Mouse (Mus musculus): ENCODE data around the gene Kmt5c. TPM values are rescaled to one million over a fixed set of nuclear protein-coding genes. Genes with fewer than 3 reads are reported as not detected.
A peak's percentile ranks its signal among the peaks of the same experiment; 100 is the strongest.

Kmt5c gene
- polyA plus RNA-seq, 1 experiment from 2014 or later: 33.6 TPM

DNA sequence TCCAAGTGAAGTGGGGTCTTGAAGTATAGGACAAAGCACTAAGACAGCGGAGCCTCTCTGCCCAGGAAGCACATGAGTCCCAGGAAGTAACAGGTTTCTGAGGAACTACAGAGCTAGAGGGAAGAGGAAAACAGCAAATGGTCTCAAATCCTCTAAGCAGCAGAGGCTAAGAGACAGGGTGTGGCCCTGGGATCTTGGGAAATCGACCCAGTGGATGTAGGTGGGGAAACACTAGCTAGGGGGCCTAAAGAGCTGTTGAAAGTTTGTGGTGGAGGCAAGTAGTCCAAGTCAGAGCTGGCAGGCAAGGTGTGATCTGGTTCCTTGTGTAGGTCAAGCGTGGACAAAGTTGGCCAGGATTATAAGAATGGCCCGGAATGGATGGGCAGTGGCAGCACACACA, 8.4 kb downstream of the Kmt5c start:
- DNase-seq (no peak), ATAC-seq (no peak)
- H3K9ac ChIP-seq (replicated peaks): no peak overlapping the region; the same call in 1 of the 2 replicates
- WGBS (ENCODE audit: insufficient replicate concordance): 72% methylated on average over 4 of the region's 4 CpGs
- no peaks in the 10 kb centered on the region for H3K27me3 ChIP-seq (ENCODE audit: insufficient read depth, low read length)
- peaks cover 35% of the 10 kb centered on the region for H3K36me3 ChIP-seq (replicated peaks; ENCODE audit: insufficient read depth, low read length)
- no peaks in the 10 kb centered on the region for H3K9me3 ChIP-seq (ENCODE audit: low read length)
- H3K4me2 ChIP-seq (ENCODE audit: low read depth, low read length): peak overlapping the region; percentile 47
- no peak overlapping the region for H3K4me3 ChIP-seq (ENCODE audit: low read depth, low read length)
- peaks cover 72% of the 10 kb centered on the region for H3K4me1 ChIP-seq (ENCODE audit: insufficient read depth)
- peak; percentile 13; the same call in 1 of the 2 replicates for TF ChIP-seq CTCF (IDR thresholded peaks at IDR 0.05; ENCODE audit: low read depth)
- TF ChIP-seq EP300 (IDR thresholded peaks at IDR 0.05; ENCODE audit: low read depth): no peak
- H3K27ac ChIP-seq (ENCODE audit: low read depth): peak overlapping the region; percentile 85

DNA sequence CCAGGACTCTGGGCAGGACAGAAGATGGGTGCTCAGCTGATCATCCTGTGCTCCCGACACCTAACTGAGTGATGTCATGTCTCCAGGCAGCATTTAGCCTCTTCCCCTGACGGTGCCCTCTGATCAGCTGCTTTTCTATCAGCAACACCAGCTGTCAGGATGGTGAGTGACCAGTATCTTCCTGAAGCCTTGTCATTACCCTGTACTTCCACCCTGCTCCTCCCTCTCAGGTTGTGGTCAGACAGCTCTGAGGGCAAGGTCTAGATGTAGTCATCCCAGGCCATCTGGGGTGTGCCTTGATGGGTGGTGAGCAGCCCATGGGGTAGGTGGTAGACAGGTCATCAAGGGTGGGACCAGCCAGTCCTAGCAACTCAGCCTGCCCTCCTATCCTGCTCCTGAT, 9.3 kb downstream of the Kmt5c start:
- Histone ChIP-seq H3K9me3 (ENCODE audit: low read length) (no peaks in the 10 kb centered on the region), H3K27ac (ENCODE audit: low read depth) (peak overlapping the region; percentile 85; the same call in 1 of the 2 replicates), H3K4me3 (ENCODE audit: low read depth, low read length) (no peak overlapping the region), H3K4me1 (ENCODE audit: insufficient read depth) (peaks cover 66% of the 10 kb centered on the region), H3K36me3 (replicated peaks; ENCODE audit: insufficient read depth, low read length) (peaks cover 30% of the 10 kb centered on the region), H3K9ac (replicated peaks) (no peak overlapping the region), H3K4me2 (ENCODE audit: low read depth, low read length) (no peak overlapping the region), H3K27me3 (ENCODE audit: insufficient read depth, low read length) (no peaks in the 10 kb centered on the region)
- TF ChIP-seq CTCF (IDR thresholded peaks at IDR 0.05; ENCODE audit: low read depth): no peak
- peak; percentile 64; the same call in 1 of the 2 replicates for TF ChIP-seq EP300 (IDR thresholded peaks at IDR 0.05; ENCODE audit: low read depth)
- 66% methylated on average over 2 of the region's 2 CpGs for WGBS (ENCODE audit: insufficient replicate concordance)
- ATAC-seq (peak; percentile 19), DNase-seq (no peak)

DNA sequence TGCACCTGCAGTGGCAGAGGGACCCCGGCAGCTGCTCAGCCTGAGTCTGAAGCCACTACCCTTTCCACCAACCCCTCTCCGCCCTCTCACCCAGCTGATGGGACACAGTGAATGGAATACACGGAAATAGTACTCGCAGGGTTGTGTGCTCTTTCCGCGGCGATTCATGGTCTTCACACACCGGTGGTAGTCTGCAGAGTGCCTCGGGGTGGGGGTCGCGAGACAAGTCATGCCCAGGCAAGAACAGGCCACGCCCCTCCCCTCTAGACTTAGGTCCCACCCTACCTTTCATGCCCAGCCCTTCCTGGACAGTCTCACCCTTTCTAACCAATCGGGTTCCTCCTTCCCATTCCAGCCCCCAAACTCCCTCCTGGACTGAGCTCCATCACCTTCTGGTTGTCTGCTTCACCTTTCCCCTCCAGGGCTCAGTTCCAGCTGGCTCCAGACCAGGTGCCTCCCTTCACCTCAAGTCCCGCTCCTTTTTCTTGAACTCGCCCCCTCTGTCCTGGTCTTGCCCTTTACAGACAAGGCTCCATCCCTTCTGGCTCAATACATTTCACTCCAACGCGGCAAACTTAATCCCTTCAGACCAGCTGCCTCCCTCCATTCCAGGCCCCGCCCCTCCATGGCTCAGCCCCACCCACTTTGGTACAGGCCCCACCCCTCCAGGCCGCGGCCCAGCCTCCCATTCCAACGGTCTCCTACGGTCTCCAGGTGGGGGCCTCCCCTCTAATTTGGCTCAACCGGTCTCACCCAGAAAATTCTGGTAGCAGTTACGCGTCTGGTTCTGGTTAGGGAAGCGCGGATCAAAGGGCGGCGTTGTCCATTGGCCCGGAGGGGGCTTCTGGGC, 12.3 kb downstream of the Kmt5c start:
- Histone ChIP-seq H3K9ac (replicated peaks) (peak overlapping the region; percentile 66), H3K27ac (ENCODE audit: low read depth) (peak overlapping the region; percentile 49), H3K27me3 (ENCODE audit: insufficient read depth, low read length) (no peaks in the 10 kb centered on the region), H3K9me3 (ENCODE audit: low read length) (no peaks in the 10 kb centered on the region), H3K36me3 (replicated peaks; ENCODE audit: insufficient read depth, low read length) (peaks cover 2% of the 10 kb centered on the region; the same call in 1 of the 2 replicates), H3K4me1 (ENCODE audit: insufficient read depth) (peaks cover 46% of the 10 kb centered on the region), H3K4me2 (ENCODE audit: low read depth, low read length) (peak overlapping the region; percentile 76), H3K4me3 (ENCODE audit: low read depth, low read length) (peak overlapping the region; percentile 51)
- TF ChIP-seq CTCF (IDR thresholded peaks at IDR 0.05; ENCODE audit: low read depth): no peak
- TF ChIP-seq EP300 (IDR thresholded peaks at IDR 0.05; ENCODE audit: low read depth): no peak
- ATAC-seq: peak; percentile 83
- WGBS (ENCODE audit: insufficient replicate concordance): 2% methylated on average over 30 of the region's 30 CpGs
- DNase-seq: peak; percentile 88

DNA sequence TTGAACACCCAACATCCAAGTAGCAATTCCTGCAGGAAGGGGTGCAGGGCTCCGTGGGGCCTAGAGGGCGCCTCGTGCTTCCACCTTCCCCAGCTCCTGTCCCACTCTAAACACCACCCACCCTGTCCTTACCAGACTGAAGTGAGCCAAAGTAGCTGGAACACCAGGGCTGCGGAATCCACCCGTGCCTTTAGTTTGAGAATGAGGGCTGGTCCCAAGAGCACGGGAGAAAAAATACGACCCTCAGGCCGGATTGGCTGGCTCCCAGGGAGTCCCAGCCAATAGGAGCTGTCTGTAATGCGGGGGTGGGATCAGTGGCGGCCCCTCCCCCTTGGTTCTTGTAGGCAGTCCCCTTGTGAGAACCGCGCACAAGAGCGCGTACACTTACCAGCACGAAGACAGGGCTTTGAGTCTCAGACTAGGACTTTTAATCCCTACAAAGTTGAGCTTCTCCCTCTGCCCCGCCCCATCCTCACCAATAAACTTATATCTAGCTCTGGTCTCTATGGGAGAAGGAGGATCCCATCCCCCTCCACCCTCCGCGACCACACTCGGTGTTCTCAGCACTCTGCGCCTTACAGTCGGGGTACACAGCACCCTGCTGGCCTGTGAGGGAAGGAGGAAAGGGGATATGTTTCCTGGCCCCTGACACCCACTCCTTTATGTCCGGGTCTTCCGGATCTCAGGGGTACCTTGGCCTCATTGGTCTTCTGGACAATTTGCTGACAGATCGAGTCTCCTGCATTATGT, 13.1 kb downstream of the Kmt5c start, which contains the start of gene Cox6b2:
Cox6b2 (minus strand) TSS at position 274 of the 750 bp plus-strand sequence.
- DNase-seq (peak; percentile 90), ATAC-seq (peak; percentile 84)
- H3K9ac ChIP-seq (replicated peaks): peak within 1 kb of the TSS; percentile 66
- H3K27ac ChIP-seq (ENCODE audit: low read depth): peak within 1 kb of the TSS; percentile 49
- peak within 1 kb of the TSS; percentile 51 for H3K4me3 ChIP-seq (ENCODE audit: low read depth, low read length)
- WGBS (ENCODE audit: insufficient replicate concordance): 7% methylated on average over 24 of the region's 24 CpGs
- H3K36me3 ChIP-seq (replicated peaks; ENCODE audit: insufficient read depth, low read length): peaks cover 2% of the 10 kb centered on the region; the same call in 1 of the 2 replicates
- H3K27me3 ChIP-seq (ENCODE audit: insufficient read depth, low read length): no peaks in the 10 kb centered on the region
- no peaks in the 10 kb centered on the region for H3K9me3 ChIP-seq (ENCODE audit: low read length)
- TF ChIP-seq EP300 (IDR thresholded peaks at IDR 0.05; ENCODE audit: low read depth): no peak
- TF ChIP-seq CTCF (IDR thresholded peaks at IDR 0.05; ENCODE audit: low read depth): 0 out of 2 replicates have a peak, but pooled peaks have one; percentile 4
- peaks cover 39% of the 10 kb centered on the region for H3K4me1 ChIP-seq (ENCODE audit: insufficient read depth)
- peak within 1 kb of the TSS; percentile 76 for H3K4me2 ChIP-seq (ENCODE audit: low read depth, low read length)

DNA sequence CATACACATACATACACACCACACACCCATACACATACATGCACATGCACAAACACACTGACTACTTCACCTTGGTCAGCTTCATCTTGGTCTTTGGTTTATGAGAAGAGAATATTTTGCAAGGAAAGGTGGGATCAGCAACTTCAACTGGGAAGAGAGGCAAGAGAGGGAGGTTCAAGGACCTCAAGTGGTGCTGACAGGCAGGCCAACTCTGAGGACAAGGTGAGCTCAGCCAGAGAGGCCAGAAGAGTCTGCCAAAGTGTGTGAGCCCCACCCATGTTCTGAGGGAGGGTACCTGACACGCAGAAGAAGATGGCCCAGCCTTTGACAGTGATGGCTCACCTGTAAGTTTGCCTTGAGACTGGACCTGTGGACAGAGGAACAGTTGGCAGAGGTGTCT, 19.8 kb downstream of the Kmt5c start:
- H3K27me3 ChIP-seq (ENCODE audit: insufficient read depth, low read length): no peaks in the 10 kb centered on the region
- no peak overlapping the region for H3K4me3 ChIP-seq (ENCODE audit: low read depth, low read length)
- no peak overlapping the region for H3K9ac ChIP-seq (replicated peaks)
- no peak for TF ChIP-seq CTCF (IDR thresholded peaks at IDR 0.05; ENCODE audit: low read depth)
- no peak for TF ChIP-seq EP300 (IDR thresholded peaks at IDR 0.05; ENCODE audit: low read depth)
- WGBS (ENCODE audit: insufficient replicate concordance): 27% methylated on average over 1 of the region's 1 CpGs
- DNase-seq (no peak), ATAC-seq (no peak)
- H3K9me3 ChIP-seq (ENCODE audit: low read length): no peaks in the 10 kb centered on the region
- no peak overlapping the region for H3K4me2 ChIP-seq (ENCODE audit: low read depth, low read length)
- no peaks in the 10 kb centered on the region for H3K36me3 ChIP-seq (replicated peaks; ENCODE audit: insufficient read depth, low read length)
- no peaks in the 10 kb centered on the region for H3K4me1 ChIP-seq (ENCODE audit: insufficient read depth)
- H3K27ac ChIP-seq (ENCODE audit: low read depth): no peak overlapping the region

All from liver, postnatal 0 days (tissue).